Mouse (Mus musculus) E14TG2a.4 (cell line): ENCODE data around the gene Kansl1.

Experiments
- H3K27me3 ChIP-seq: 2 replicates; pipeline ENCODE4 v1.6.1; 2014; ENCODE audit warnings: low read length, control low read depth; ENCODE audit not compliant: insufficient read depth
- H3K36me3 ChIP-seq: 2 replicates; pipeline ENCODE4 v1.6.1; 2014; ENCODE audit warnings: low read length, control low read depth; ENCODE audit not compliant: insufficient read depth
- H3K4me1 ChIP-seq: replicated peaks from 2 replicates; pipeline ENCODE4 v1.6.1; 2014; ENCODE audit warnings: low read depth, low read length, control low read depth
- H3K4me3 ChIP-seq: replicated peaks from 2 replicates; pipeline ENCODE4 v1.5.1; 2014; ENCODE audit warnings: mild to moderate bottlenecking, low read length
- H3K9me3 ChIP-seq: 2 replicates; pipeline ENCODE4 v1.6.1; 2014; ENCODE audit warnings: low read length, control low read depth
- CTCF ChIP-seq: conservative IDR thresholded peaks from 2 replicates; pipeline ENCODE4 v1.5.1; 2014; ENCODE audit warnings: low read length
- NANOG ChIP-seq: IDR thresholded peaks from 2 replicates; pipeline ENCODE4 v1.6.1; 2014; ENCODE audit warnings: borderline replicate concordance, low read length, mixed read lengths
- POU5F1 ChIP-seq: IDR thresholded peaks from 2 replicates; pipeline ENCODE4 v1.6.1; 2014; ENCODE audit warnings: low read length, borderline replicate concordance

The Kansl1 gene

DNA sequence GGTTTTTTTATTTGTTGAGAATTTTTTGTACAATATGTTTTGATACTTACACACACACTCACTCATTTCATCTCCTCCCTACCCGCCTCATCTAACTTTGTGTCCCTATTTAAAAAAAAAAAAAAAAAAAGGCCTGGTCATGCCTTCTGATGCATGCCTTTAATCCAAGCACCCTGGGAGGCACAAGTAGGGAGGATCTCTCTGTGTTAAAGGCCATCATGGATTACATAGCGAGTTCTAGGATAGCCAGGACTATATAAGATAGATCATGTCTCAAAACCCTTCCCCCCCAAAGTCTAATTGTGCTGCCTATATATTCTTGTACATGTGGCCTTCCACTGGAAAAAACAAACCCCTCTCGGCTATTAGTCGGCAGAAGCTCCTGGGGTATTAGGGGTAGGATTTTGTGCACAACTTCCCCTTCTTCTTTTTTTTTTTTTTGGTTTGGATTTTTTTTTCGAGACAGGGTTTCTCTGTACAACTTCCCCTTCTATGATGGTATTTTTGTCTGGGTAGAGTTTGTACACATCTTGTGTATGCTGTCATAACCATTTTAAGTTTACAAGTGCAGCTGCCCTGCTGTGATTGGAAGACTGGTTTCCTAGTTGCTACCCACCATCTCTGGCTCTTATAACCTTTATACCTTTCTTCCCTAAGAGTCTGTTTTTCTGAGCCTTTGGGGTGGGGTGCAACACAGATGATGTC is 101.0 kb downstream of the Kansl1 start:
- no peaks in the 10 kb centered on the region for H3K27me3 ChIP-seq
- peaks cover 78% of the 10 kb centered on the region for H3K36me3 ChIP-seq
- H3K4me3 ChIP-seq: no peak overlapping the region
- H3K9me3 ChIP-seq: no peaks in the 10 kb centered on the region
- TF ChIP-seq NANOG: no peak
- no peak for TF ChIP-seq CTCF
- TF ChIP-seq POU5F1: no peak
- peaks cover 38% of the 10 kb centered on the region for H3K4me1 ChIP-seq

DNA sequence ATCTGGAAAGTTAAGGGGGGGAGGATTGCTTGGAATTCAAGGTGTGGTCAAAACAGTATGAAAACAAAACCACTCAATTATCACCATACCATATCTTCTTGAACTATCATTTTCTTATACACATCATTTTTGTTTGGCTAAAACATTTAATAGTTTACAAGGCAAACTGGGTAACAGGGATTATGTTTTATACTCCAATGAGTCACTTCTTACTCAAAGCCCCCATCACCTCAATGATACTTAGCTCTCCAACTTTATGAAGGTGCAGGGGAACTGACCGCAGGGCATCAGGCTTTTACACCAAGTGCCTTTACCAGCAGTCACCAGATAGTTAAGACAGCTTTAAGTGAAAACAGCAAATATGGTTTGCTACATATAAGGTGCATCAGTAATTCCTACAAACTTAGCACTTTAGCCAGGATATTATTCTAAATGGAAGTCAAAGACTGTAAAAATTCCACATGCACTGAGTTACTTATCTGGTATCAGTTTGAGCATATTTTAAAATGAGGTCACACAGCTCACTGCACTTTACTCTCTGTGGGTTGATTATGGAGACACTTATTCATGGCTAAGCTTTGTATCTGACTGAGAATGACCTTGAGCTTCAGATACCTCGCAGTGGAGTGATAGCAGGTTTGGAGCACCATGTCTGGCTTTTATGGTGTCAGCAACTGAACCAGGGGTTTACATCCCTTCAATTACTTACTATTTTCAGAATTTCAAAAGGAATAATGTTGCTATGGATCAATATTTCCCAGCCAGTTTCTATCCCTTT is 104.6 kb downstream of the Kansl1 start:
- H3K9me3 ChIP-seq: no peaks in the 10 kb centered on the region
- H3K27me3 ChIP-seq: no peaks in the 10 kb centered on the region
- peaks cover 73% of the 10 kb centered on the region for H3K36me3 ChIP-seq
- no peak for TF ChIP-seq NANOG
- no peak for TF ChIP-seq CTCF
- TF ChIP-seq POU5F1: no peak
- peaks cover 52% of the 10 kb centered on the region for H3K4me1 ChIP-seq
- H3K4me3 ChIP-seq: no peak overlapping the region

GRCm38 (mm10) chr11:104362704-104363103 is 106.0 kb downstream of the Kansl1 start:
- TF ChIP-seq POU5F1 (no peak), CTCF (no peak), NANOG (no peak)
- H3K4me1 ChIP-seq: peaks cover 42% of the 10 kb centered on the region
- H3K27me3 ChIP-seq: no peaks in the 10 kb centered on the region
- H3K4me3 ChIP-seq: no peak overlapping the region
- peaks cover 69% of the 10 kb centered on the region for H3K36me3 ChIP-seq
- no peaks in the 10 kb centered on the region for H3K9me3 ChIP-seq

- peaks cover 71% of the 10 kb centered on the region for H3K36me3 ChIP-seq
- no peaks in the 10 kb centered on the region for H3K27me3 ChIP-seq
- TF ChIP-seq CTCF (no peak), POU5F1 (no peak), NANOG (no peak)
- H3K9me3 ChIP-seq: no peaks in the 10 kb centered on the region
- H3K4me1 ChIP-seq: peaks cover 42% of the 10 kb centered on the region
- no peak overlapping the region for H3K4me3 ChIP-seq
Measured at GRCm38 (mm10) chr11:104361790-104362189, 106.9 kb downstream of the Kansl1 start.

- Histone ChIP-seq H3K9me3 (no peaks in the 10 kb centered on the region), H3K4me1 (peaks cover 10% of the 10 kb centered on the region), H3K36me3 (peaks cover 92% of the 10 kb centered on the region), H3K4me3 (no peak overlapping the region), H3K27me3 (no peaks in the 10 kb centered on the region)
- no peak for TF ChIP-seq POU5F1
- peak; percentile 53 for TF ChIP-seq CTCF
Measured at GRCm38 (mm10) chr11:104346931-104347330, 121.7 kb downstream of the Kansl1 start.

DNA sequence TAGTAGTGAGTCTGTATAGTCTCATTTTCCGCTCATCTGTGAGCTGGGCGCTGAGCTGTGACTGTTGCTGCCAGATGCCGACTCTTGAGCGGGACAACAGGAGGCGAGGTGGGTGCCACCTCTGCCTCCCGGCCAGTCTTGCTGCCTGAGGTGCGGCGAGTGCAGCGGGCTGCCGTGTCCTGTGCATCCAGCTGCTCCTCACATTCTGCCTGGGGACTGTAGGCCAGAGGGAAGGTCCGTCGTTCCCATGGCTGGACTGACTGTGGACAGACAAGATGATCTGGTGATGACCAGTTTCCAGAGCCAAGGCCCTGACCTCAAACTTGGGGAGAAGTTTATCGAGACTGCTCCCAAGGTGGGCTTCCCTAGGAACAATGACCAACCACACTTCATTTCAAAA is 133.7 kb downstream of the Kansl1 start:
- no peak for TF ChIP-seq POU5F1
- TF ChIP-seq CTCF: no peak
- Histone ChIP-seq H3K4me1 (peaks cover 18% of the 10 kb centered on the region), H3K27me3 (no peaks in the 10 kb centered on the region), H3K4me3 (no peak overlapping the region), H3K9me3 (no peaks in the 10 kb centered on the region), H3K36me3 (peaks cover 93% of the 10 kb centered on the region)

- H3K36me3 ChIP-seq: peaks cover 85% of the 10 kb centered on the region
- H3K9me3 ChIP-seq: no peaks in the 10 kb centered on the region
- H3K27me3 ChIP-seq: no peaks in the 10 kb centered on the region
- peaks cover 25% of the 10 kb centered on the region for H3K4me1 ChIP-seq
- no peak overlapping the region for H3K4me3 ChIP-seq
- TF ChIP-seq NANOG: no peak
- TF ChIP-seq CTCF: no peak
- TF ChIP-seq POU5F1: no peak
Measured at GRCm38 (mm10) chr11:104334115-104334514, 134.5 kb downstream of the Kansl1 start.

GRCm38 (mm10) chr11:104332105-104332504 is 136.6 kb downstream of the Kansl1 start:
- Histone ChIP-seq H3K36me3 (peaks cover 78% of the 10 kb centered on the region), H3K4me3 (no peak overlapping the region), H3K4me1 (peaks cover 33% of the 10 kb centered on the region), H3K9me3 (no peaks in the 10 kb centered on the region), H3K27me3 (no peaks in the 10 kb centered on the region)
- TF ChIP-seq NANOG: no peak
- no peak for TF ChIP-seq CTCF
- TF ChIP-seq POU5F1: no peak
